Mouse (Mus musculus) cortical plate, adult 2 months (tissue): Measurements from ENCODE around the gene Ly6g6f.

ENCODE experiments used
- CTCF ChIP-seq: fragments of 200-500 bp; IDR thresholded peaks from 2 replicates; pipeline ENCODE4 v1.5.1; 2011; ENCODE audit warnings: mild to moderate bottlenecking, control low read depth, low read length; ENCODE audit not compliant: insufficient read depth; ENCODE audit errors: extremely low read depth
- POLR2A ChIP-seq: fragments of 200-500 bp; IDR thresholded peaks from 2 replicates; pipeline ENCODE4 v1.6.1; 2011; ENCODE audit warnings: mild to moderate bottlenecking, low read length, control low read depth; ENCODE audit not compliant: insufficient read depth; ENCODE audit errors: extremely low read depth

DNA sequence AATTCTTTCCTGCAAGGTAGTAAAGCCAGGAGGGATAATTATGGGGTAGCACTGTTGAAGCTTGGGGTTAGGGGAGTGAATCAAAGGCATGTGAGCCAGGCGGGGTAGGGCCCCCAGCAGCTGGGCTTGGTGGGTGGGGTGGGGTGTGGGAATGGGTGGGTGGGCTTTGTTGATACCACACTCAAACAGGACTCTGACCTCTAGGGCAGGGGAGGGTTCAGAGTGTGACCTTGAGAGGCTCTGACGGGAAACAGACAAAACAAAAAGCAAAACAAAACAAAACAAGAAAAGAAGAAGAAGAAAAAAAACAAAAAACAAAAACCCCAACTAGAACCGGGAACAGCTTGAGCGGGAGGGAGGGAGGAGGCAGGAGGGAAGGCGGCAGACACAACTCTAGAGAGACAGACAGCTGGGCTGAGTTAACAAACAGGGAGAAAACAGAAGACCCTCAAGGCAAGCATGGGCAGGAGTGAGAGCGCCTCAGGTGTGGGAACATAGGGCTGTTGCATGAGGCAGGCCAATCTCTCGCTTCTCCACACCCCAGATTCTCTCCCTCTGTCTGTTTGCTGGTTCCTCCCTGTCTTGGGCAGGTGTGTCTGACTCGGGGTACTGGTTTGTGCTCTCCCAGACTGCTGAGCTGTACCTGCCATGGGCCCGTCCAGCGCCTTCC, 8.8 kb downstream of the Ly6g6f start, which contains the start of gene Ly6g6e:
- TF ChIP-seq POLR2A, result no peak
- TF ChIP-seq CTCF, result no peak
